Mouse (Mus musculus) limb, embryonic 12.5 days (tissue): Measurements from ENCODE around the gene Gm28230. TPM values are rescaled to one million over a fixed set of nuclear protein-coding genes. Genes with fewer than 3 reads are reported as not detected.
A peak's percentile ranks its signal among the peaks of the same experiment; 100 is the strongest.

ENCODE experiments used
- ATAC-seq: fragments of 200-750 bp; cut with Nextera tagmentation; 2 replicates; pipeline ENCODE4 v1.8.0; 2017; ENCODE audit warnings: low read depth, moderate TSS enrichment; ENCODE audit not compliant: insufficient number of reproducible peaks, insufficient read depth, low FRiP score, low TSS enrichment
- H3K27ac ChIP-seq: fragments of 300-500 bp; sonication (generic); 2 replicates; pipeline ENCODE4 v1.5.1; 2016; ENCODE audit warnings: mild to moderate bottlenecking, moderate library complexity
- H3K27me3 ChIP-seq: fragments of 300-500 bp; sonication (generic); 2 replicates; pipeline ENCODE4 v1.6.1; 2016; ENCODE audit warnings: mild to moderate bottlenecking, moderate library complexity
- H3K36me3 ChIP-seq: fragments of 300-500 bp; sonication (generic); 2 replicates; pipeline ENCODE4 v1.6.1; 2016; ENCODE audit warnings: mild to moderate bottlenecking, moderate library complexity
- H3K4me1 ChIP-seq: fragments of 300-500 bp; sonication (generic); replicated peaks from 2 replicates; pipeline ENCODE4 v1.6.1; 2016
- H3K4me2 ChIP-seq: fragments of 300-500 bp; sonication (generic); 2 replicates; pipeline ENCODE4 v1.6.1; 2016; ENCODE audit warnings: mild to moderate bottlenecking, moderate library complexity
- H3K4me3 ChIP-seq: fragments of 300-500 bp; sonication (generic); replicated peaks from 2 replicates; pipeline ENCODE4 v1.5.1; 2016; ENCODE audit warnings: mild to moderate bottlenecking
- H3K9ac ChIP-seq: fragments of 300-500 bp; sonication (generic); replicated peaks from 2 replicates; pipeline ENCODE4 v1.6.1; 2016; ENCODE audit warnings: mild to moderate bottlenecking, moderate library complexity
- H3K9me3 ChIP-seq: fragments of 300-500 bp; sonication (generic); 2 replicates; pipeline ENCODE4 v1.6.1; 2016; ENCODE audit warnings: mild to moderate bottlenecking, moderate library complexity
- WGBS: fragments of 180-500 bp; shearing (Covaris S2); methylation state at CpG from one replicate; pipeline ENCODE4 v1.1.7; 2016; 5-methylcytosine and 5-hydroxymethylcytosine counted together
- polyA plus RNA-seq: library from polyadenylated mRNA; unstranded; fragments of >200 nt; fragmentation: Nextera tagmentation; extraction: Ambion mirVana; gene quantifications from 2 replicates; pipeline ENCODE4 v1.2.1, GENCODE M21; 2016

Gm28230 gene
- polyA plus RNA-seq, 1 experiment from 2014 or later, result 0.51 TPM

DNA sequence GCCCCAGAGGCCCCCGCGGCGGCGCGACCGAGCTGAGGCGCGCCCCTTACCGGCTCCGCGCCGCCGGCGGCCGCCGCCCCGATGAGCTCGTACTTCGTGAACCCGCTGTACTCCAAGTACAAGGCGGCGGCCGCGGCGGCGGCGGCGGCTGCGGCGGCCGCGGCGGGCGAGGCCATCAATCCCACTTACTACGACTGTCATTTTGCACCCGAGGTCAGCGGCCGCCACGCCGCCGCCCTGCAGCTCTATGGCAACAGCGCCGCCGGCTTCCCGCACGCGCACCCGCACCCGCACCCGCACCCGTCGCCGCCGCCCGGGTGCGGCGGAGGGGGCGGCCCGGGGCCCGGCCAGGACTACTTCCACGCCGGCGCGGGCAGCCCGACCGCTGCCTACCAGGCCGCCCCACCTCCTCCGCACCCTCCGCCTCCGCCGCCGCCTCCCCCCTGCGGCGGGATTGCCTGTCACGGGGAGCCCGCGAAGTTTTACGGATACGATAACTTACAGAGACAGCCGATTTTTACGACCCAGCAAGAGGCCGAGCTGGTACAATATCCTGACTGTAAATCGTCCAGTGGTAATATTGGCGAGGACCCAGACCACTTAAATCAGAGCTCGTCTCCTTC, 20.9 kb upstream of the Gm28230 start:
- Histone ChIP-seq H3K9ac (peak overlapping the region; percentile 88), H3K36me3 (no peaks in the 10 kb centered on the region), H3K4me3 (peak overlapping the region; percentile 66), H3K4me1 (peaks cover 24% of the 10 kb centered on the region), H3K27me3 (peaks cover 77% of the 10 kb centered on the region), H3K27ac (peak overlapping the region; percentile 92), H3K4me2 (peak overlapping the region; percentile 78), H3K9me3 (no peaks in the 10 kb centered on the region)
- under 1% methylated on average over 54 of the region's 85 CpGs for WGBS
- no peak for ATAC-seq

DNA sequence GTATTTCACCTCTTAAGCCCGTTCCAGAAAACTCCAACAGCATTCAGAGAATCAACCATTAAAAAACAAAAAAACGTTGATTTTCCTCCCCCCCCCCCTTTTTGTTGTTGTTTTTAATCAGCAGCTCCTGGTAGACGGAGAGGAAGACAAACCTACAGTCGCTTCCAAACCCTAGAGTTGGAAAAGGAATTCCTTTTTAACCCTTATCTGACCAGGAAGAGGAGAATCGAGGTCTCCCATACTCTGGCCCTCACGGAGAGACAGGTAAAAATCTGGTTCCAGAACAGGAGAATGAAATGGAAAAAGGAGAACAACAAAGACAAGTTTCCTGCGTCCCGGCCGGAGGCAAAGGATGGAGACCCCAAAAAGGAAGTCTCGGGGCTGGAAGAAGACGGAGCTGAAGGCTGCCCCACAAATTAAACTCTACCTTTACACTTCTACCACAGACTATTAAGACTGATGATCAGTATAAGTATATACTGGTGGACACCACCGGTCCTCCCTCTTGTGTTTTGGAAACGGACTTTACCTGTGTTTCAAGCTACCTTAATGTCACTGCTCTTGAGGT, 20.1 kb upstream of the Gm28230 start:
- Histone ChIP-seq H3K9ac (peak overlapping the region; percentile 18; the same call in 1 of the 2 replicates), H3K27me3 (peaks cover 78% of the 10 kb centered on the region), H3K4me2 (peak overlapping the region; percentile 78), H3K9me3 (no peaks in the 10 kb centered on the region), H3K4me3 (peak overlapping the region; percentile 66), H3K36me3 (no peaks in the 10 kb centered on the region), H3K4me1 (peaks cover 24% of the 10 kb centered on the region), H3K27ac (no peak overlapping the region)
- under 1% methylated on average over 13 of the region's 13 CpGs for WGBS
- no peak for ATAC-seq

DNA sequence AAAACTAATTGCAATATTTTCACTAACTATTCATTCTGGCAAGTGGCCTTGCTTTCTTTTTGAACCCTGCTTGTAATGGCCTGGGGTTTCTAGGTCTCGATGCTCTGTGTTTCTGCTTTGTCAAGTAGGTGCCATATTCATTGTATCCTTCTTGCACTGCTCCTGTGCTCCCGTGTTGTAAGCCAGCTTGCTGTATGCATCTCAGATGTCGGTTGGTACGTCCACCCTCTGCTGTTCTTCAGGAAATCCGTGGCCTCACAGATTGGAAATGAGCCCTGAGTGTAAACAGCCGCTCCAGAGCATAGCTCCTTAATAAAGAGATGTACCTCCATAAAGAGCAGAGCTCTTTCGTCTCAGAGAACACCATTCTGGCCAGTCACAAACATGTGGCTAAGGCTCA, 18.9 kb upstream of the Gm28230 start:
- no peaks in the 10 kb centered on the region for H3K36me3 ChIP-seq
- no peaks in the 10 kb centered on the region for H3K9me3 ChIP-seq
- peak overlapping the region; percentile 17 for H3K4me3 ChIP-seq
- 13% methylated on average over 7 of the region's 7 CpGs for WGBS
- no peak overlapping the region for H3K9ac ChIP-seq
- no peak overlapping the region for H3K27ac ChIP-seq
- ATAC-seq, result no peak
- H3K4me1 ChIP-seq, result peaks cover 33% of the 10 kb centered on the region
- H3K27me3 ChIP-seq, result peaks cover 88% of the 10 kb centered on the region
- peak overlapping the region; percentile 78 for H3K4me2 ChIP-seq

DNA sequence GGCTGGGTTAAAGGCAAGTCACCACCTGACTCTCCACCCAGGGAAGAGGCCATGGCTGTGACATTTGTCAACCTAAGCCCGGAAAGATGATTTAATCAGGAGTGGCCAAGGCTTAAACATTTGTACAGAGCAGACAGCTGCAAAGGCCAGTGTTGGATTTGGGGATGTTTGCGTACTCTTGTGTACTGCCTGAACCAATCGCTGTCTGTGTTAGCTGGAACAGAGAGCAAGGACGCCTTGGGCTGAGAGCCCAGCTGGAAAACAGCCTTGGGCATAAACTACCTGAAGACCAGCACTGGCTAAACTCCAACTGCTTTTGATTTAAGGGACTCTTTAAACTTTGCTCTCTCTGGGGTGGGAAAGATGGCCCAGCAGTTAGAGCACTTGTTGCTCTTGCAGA, 17.9 kb upstream of the Gm28230 start:
- Histone ChIP-seq H3K9me3 (no peaks in the 10 kb centered on the region), H3K4me3 (no peak overlapping the region), H3K27ac (no peak overlapping the region), H3K4me1 (peaks cover 34% of the 10 kb centered on the region), H3K27me3 (peaks cover 85% of the 10 kb centered on the region), H3K36me3 (no peaks in the 10 kb centered on the region), H3K4me2 (peak overlapping the region; percentile 78), H3K9ac (no peak overlapping the region)
- no peak for ATAC-seq
- WGBS, result 15% methylated on average over 4 of the region's 4 CpGs

DNA sequence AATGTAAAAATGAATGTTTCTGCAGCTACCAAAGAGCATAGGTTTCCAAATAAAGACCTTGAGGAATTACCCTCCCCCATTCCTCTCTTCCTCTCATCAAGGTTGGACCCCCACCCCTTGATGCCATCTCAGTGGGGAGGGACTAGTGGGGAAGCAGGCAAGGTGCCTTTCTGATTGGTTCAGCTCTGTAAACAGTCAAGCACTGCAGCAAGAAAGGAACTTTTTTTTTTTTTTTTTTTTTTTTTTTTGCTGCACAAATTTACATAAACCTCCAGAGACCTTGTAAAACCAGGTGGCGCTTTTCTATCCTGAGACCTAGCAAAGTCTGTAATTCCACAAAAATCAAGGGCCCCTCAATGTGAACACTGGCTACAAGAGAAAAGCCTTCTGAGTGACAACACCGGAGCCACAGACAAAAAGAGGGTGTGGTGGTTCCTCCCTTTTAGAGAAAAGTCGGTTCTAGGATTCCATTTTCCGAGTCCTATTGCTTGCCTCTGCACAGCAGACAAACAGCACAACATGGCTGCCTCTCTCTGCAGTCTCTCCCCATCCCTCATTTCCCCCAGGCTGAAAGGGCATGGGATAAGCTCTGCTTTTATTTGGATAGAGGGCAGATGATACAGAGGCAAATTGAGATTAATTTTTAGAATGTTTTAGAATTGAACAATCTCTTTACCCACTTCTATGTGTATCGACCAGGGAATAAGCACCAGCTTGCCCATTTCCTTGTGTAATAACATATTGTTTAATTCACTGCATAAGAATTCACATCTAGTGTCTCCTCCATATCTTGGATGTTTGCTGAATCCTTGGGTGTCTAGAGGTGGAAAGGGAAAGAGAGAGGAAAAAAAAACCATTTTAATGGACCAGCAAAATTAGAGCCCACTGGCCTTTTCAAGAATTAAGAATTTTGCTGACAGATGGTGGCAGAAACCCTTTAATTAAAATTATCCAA, 16.8 kb upstream of the Gm28230 start:
- peak overlapping the region; percentile 16; the same call in 1 of the 2 replicates for H3K4me2 ChIP-seq
- no peak overlapping the region for H3K27ac ChIP-seq
- ATAC-seq, result no peak
- H3K9ac ChIP-seq, result no peak overlapping the region
- H3K36me3 ChIP-seq, result no peaks in the 10 kb centered on the region
- 10% methylated on average over 5 of the region's 5 CpGs for WGBS
- no peaks in the 10 kb centered on the region for H3K9me3 ChIP-seq
- peaks cover 37% of the 10 kb centered on the region for H3K4me1 ChIP-seq
- no peak overlapping the region for H3K4me3 ChIP-seq
- H3K27me3 ChIP-seq, result peaks cover 84% of the 10 kb centered on the region

DNA sequence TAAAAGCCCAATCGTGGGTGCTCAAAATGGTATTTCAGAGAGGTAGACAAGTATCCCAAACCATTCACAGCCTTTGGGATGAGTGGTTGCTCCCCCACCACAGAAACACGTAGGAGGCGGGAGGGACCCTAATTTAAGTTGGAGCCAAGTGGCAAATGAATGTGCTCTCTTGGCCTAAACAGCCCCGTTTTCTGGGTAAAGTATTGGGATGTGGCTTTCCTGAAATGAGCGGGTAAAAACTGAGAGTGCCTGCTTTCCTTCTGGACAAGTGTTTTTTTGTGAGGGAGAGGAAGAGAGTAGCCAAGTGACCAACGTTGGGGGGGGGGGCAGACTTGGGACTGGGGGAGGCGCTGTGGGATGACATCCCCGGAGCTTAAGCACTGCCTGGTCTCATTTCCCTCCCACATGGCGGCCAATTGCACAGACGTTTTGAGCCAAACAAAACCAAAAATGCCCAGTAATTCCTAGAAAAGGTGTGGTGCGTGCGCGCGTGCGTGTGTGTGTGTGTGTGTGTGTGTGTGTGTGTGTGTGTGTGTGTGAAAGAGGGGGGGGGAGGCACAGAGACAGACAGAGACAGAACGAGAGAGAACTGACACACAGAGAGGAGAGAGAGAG, 15.5 kb upstream of the Gm28230 start:
- Histone ChIP-seq H3K4me2 (peak overlapping the region; percentile 75), H3K9ac (peak overlapping the region; percentile 60; the same call in 1 of the 2 replicates), H3K4me3 (peak overlapping the region; percentile 55), H3K27ac (no peak overlapping the region), H3K27me3 (peaks cover 86% of the 10 kb centered on the region), H3K9me3 (no peaks in the 10 kb centered on the region), H3K4me1 (peaks cover 47% of the 10 kb centered on the region), H3K36me3 (no peaks in the 10 kb centered on the region)
- 2% methylated on average over 16 of the region's 16 CpGs for whole genome bisulfite sequencing
- ATAC-seq, result no peak

DNA sequence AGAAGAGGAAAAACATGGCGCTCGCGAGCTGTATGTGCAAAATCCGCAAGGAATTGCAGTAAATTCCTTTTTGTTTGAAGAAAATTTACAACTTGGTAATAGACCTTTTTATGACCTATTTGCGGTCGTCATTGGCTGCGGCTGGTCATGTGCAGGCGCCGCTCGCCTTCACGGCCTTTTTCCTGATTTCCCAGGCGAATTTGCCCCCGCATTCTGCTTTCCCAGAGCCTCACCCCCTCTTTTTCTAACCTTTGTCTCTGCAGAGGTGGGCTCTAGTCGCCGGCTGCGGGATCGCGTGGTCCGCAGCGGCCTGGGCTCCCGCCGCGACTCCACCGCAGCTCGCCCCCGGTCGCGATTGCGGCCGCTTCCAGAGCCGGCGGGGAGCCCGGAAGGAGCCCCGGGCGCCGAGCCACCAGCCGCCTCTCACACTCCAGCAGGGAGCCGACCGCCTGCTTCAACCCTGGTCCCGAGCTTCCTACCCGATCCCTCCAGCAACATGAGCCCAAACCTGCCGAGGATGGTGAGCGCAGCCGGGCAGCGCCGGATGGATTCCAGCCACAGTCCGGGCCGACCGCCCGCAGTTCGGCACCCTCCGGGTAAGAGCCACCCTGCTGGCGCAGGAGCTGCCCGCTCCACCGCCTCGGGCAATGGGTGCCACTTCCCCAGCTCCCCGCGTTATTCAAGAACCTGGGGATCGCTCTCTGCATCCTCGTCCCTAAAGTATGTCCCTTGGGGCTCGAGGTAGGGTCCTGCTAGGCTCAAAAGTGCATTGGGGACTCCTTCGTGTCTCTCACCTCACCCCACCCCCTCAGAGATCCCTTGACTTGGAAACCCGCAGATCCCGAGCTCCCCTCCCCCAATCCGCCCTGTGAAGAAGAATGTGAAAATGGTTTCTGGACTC, 14.6 kb upstream of the Gm28230 start, which contains the start of the genes Hoxd3 and Hoxd4:
TSS of gene Hoxd3 (plus strand) at position 207 of the 901 bp plus-strand sequence.
TSS of gene Hoxd4 (plus strand) at position 209 of the 901 bp plus-strand sequence.
- ATAC-seq, result peak; percentile 53
- Histone ChIP-seq H3K9me3 (no peaks in the 10 kb centered on the region), H3K4me1 (peaks cover 50% of the 10 kb centered on the region), H3K27me3 (peaks cover 85% of the 10 kb centered on the region), H3K27ac (peak within 1 kb of the TSS; percentile 79), H3K4me2 (peak within 1 kb of the TSS; percentile 75), H3K36me3 (no peaks in the 10 kb centered on the region), H3K4me3 (peak within 1 kb of the TSS; percentile 55), H3K9ac (peak within 1 kb of the TSS; percentile 60)
- WGBS, result under 1% methylated on average over 65 of the region's 65 CpGs

DNA sequence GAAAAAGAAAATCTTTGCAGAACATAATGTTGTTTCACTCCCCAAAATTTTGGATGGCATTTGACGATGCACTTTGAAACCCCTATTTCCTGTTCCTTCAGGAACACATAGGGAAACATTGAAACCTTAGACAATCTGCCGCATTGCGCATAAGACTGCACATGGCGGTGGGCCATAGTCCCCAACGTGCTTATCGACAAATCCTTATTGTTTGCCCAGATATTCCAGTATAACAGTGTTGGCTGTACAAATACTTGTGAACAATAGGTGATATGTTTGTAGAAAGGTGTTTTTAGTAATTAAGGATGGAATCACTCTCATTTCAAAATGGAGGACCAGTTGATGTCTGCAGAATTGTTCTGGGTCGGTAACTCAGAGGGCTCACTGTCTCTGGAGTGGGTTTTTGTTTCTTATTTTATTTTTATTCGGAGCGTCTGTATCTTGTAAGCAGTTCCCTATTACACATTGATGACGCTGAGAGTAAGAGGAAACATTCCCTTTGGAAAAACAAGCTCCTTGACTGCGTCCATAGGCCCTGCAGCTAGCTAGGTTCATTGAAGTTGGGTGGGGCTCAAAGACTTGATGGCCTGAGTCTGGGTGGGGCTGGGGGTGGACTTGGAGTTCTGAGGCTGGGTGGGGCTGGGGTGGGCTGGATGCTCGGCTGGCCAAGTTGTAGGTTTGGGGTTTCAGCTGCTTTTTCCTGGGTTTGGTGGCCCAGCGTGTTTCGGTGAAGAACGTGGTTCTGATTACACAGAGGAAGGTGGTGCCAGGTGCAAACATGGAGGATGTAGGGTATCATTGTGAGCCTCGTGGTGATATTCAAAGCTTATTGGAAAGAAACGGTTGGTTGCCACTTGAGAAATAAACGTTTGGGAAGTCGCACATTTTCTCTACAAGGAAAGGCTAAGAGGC, 13.0 kb upstream of the Gm28230 start:
- H3K4me2 ChIP-seq, result peak overlapping the region; percentile 75
- ATAC-seq, result no peak
- H3K4me3 ChIP-seq, result peak overlapping the region; percentile 55
- H3K27me3 ChIP-seq, result peaks cover 84% of the 10 kb centered on the region
- peaks cover 48% of the 10 kb centered on the region for H3K4me1 ChIP-seq
- no peak overlapping the region for H3K27ac ChIP-seq
- no peaks in the 10 kb centered on the region for H3K36me3 ChIP-seq
- no peaks in the 10 kb centered on the region for H3K9me3 ChIP-seq
- H3K9ac ChIP-seq, result no peak overlapping the region
- WGBS, result 2% methylated on average over 19 of the region's 19 CpGs

DNA sequence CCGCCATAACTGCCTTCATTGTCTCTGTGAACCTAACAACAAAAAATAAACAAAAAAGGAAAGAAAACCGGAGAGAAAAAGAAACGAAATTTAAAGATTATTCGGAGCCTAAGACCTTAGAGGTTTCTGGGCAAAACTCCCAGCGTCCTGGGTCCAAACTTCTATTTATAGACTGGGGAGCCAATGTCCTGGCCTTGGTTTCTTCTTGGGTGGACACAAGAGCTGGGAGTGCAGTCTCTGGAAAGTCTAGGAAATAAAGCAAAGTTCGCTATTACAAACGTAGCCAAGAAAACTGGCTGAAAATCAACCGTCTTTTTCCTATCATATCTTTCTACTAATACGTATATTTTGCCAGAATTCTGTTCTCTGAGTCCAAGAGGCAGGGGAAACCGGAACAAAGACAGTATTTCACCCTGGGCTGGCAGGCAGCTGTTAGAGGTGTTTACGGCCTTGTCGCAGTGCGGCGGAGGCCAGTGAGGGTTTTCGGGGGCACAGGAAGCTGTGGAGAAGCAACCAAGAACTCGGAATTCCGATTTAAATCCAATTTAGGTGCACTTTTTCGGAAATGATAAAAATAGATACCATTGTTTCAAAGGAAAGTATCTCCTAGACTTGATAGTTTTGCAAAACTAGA, 12.3 kb upstream of the Gm28230 start:
- H3K36me3 ChIP-seq, result no peaks in the 10 kb centered on the region
- ATAC-seq, result no peak
- H3K4me1 ChIP-seq, result peaks cover 43% of the 10 kb centered on the region
- peak overlapping the region; percentile 75 for H3K4me2 ChIP-seq
- peaks cover 83% of the 10 kb centered on the region for H3K27me3 ChIP-seq
- 2% methylated on average over 18 of the region's 18 CpGs for WGBS
- H3K27ac ChIP-seq, result 0 out of 2 replicates have a peak overlapping the region, but pooled peaks have one; percentile 35
- H3K9me3 ChIP-seq, result no peaks in the 10 kb centered on the region
- H3K4me3 ChIP-seq, result peak overlapping the region; percentile 55
- H3K9ac ChIP-seq, result no peak overlapping the region; the same call in 1 of the 2 replicates
